Mouse (Mus musculus): ENCODE measurements around the gene Polrmt. TPM values are rescaled to one million over a fixed set of nuclear protein-coding genes. Genes with fewer than 3 reads are reported as not detected.
"Not testable (repeated sequence)": the region's sequence is repeated elsewhere in the genome, so short reads cannot be mapped to it uniquely, and the experiment has no call there.

Gene Polrmt
- total RNA-seq, 2 experiments from 2014 or later, result 39.2 to 44.6 TPM

GRCm38 (mm10) chr10:79712499-79713126 is 33.8 kb downstream of the Polrmt start:
- peak; percentile 72 to 91 for DNase-seq (ENCODE audit: extremely low spot score in 1 of 2, low spot score in 1 of 2)

- DNase-seq (ENCODE audit: extremely low spot score in 1 of 2, low spot score in 1 of 2), result no peak
Measured at GRCm38 (mm10) chr10:79712029-79712428, 34.4 kb downstream of the Polrmt start.

GRCm38 (mm10) chr10:79709307-79709706 is 37.1 kb downstream of the Polrmt start:
- DNase-seq (ENCODE audit: extremely low spot score in 1 of 2, low spot score in 1 of 2), result no peak

- no peak for DNase-seq (ENCODE audit: extremely low spot score in 1 of 2, low spot score in 1 of 2)
Measured at GRCm38 (mm10) chr10:79708668-79709067, 37.7 kb downstream of the Polrmt start.

GRCm38 (mm10) chr10:79707759-79708158 is 38.6 kb downstream of the Polrmt start:
- no peak for DNase-seq (ENCODE audit: extremely low spot score in 1 of 2, low spot score in 1 of 2)

- no peak for DNase-seq (ENCODE audit: extremely low spot score in 1 of 2, low spot score in 1 of 2)
Measured at GRCm38 (mm10) chr10:79707162-79707561, 39.2 kb downstream of the Polrmt start.

- no peak for DNase-seq (ENCODE audit: extremely low spot score in 1 of 2, low spot score in 1 of 2)
Measured at GRCm38 (mm10) chr10:79706406-79707094, 39.8 kb downstream of the Polrmt start.

GRCm38 (mm10) chr10:79705951-79706350 is 40.4 kb downstream of the Polrmt start:
- DNase-seq (ENCODE audit: extremely low spot score in 1 of 2, low spot score in 1 of 2), result no peak

- no peak for DNase-seq (ENCODE audit: extremely low spot score in 1 of 2, low spot score in 1 of 2)
Measured at GRCm38 (mm10) chr10:79704970-79705360, 41.4 kb downstream of the Polrmt start.

GRCm38 (mm10) chr10:79704065-79704969 is 42.1 kb downstream of the Polrmt start, which contains the start of gene Bsg:
Gene Bsg (plus strand): TSS chr10:79704491.
- peak; percentile 95 to 96 for DNase-seq (ENCODE audit: extremely low spot score in 1 of 2, low spot score in 1 of 2)

GRCm38 (mm10) chr10:79703541-79703940 is 42.8 kb downstream of the Polrmt start:
- DNase-seq (ENCODE audit: extremely low spot score in 1 of 2, low spot score in 1 of 2), result no peak

- DNase-seq (ENCODE audit: extremely low spot score in 1 of 2, low spot score in 1 of 2), result not testable (repeated sequence)
Measured at GRCm38 (mm10) chr10:79702970-79703369, 43.4 kb downstream of the Polrmt start.

- no peak for DNase-seq (ENCODE audit: extremely low spot score in 1 of 2, low spot score in 1 of 2)
Measured at GRCm38 (mm10) chr10:79701443-79702129, 44.8 kb downstream of the Polrmt start.

GRCm38 (mm10) chr10:79700676-79701075 is 45.7 kb downstream of the Polrmt start:
- no peak for DNase-seq (ENCODE audit: extremely low spot score in 1 of 2, low spot score in 1 of 2)

GRCm38 (mm10) chr10:79698459-79698858 is 47.9 kb downstream of the Polrmt start:
- DNase-seq (ENCODE audit: extremely low spot score in 1 of 2, low spot score in 1 of 2), result no peak

GRCm38 (mm10) chr10:79697916-79698315 is 48.5 kb downstream of the Polrmt start:
- DNase-seq (ENCODE audit: extremely low spot score in 1 of 2, low spot score in 1 of 2), result no peak

GRCm38 (mm10) chr10:79696129-79696651 is 50.2 kb downstream of the Polrmt start:
- DNase-seq (ENCODE audit: extremely low spot score in 1 of 2, low spot score in 1 of 2), result no peak

- peak; percentile 59 to 81 for DNase-seq (ENCODE audit: extremely low spot score in 1 of 2, low spot score in 1 of 2)
Measured at GRCm38 (mm10) chr10:79695231-79696128, 50.9 kb downstream of the Polrmt start.

GRCm38 (mm10) chr10:79694379-79694655 is 52.1 kb downstream of the Polrmt start:
- no peak for DNase-seq (ENCODE audit: extremely low spot score in 1 of 2, low spot score in 1 of 2)

Measured in layer of hippocampus, postnatal 25 days (tissue).